Mouse (Mus musculus) intestine, embryonic 15.5 days (tissue): Measurements from ENCODE around the gene Dpysl4. TPM values are rescaled to one million over a fixed set of nuclear protein-coding genes. Genes with fewer than 3 reads are reported as not detected.
A peak's percentile ranks its signal among the peaks of the same experiment; 100 is the strongest.

Experiments
- ATAC-seq: fragments of 200-750 bp; cut with Nextera tagmentation; 2 replicates; pipeline ENCODE4 v1.8.0; 2017; ENCODE audit warnings: moderate TSS enrichment, moderate library complexity
- H3K27ac ChIP-seq: fragments of 300-500 bp; sonication (generic); 2 replicates; pipeline ENCODE4 v1.5.1; 2015; ENCODE audit warnings: mild to moderate bottlenecking, inconsistent platforms
- H3K27me3 ChIP-seq: fragments of 300-500 bp; sonication (generic); replicated peaks from 2 replicates; pipeline ENCODE4 v1.6.1; 2015; ENCODE audit warnings: inconsistent platforms
- H3K36me3 ChIP-seq: fragments of 300-500 bp; sonication (generic); 2 replicates; pipeline ENCODE4 v1.6.1; 2015; ENCODE audit warnings: inconsistent platforms
- H3K4me1 ChIP-seq: fragments of 300-500 bp; sonication (generic); replicated peaks from 2 replicates; pipeline ENCODE4 v1.6.1; 2015; ENCODE audit warnings: inconsistent platforms
- H3K4me2 ChIP-seq: fragments of 300-500 bp; sonication (generic); replicated peaks from 2 replicates; pipeline ENCODE4 v1.6.1; 2015; ENCODE audit warnings: mild to moderate bottlenecking, inconsistent platforms
- H3K4me3 ChIP-seq: fragments of 300-500 bp; sonication (generic); replicated peaks from 2 replicates; pipeline ENCODE4 v1.5.1; 2015; ENCODE audit warnings: inconsistent platforms
- H3K9ac ChIP-seq: fragments of 300-500 bp; sonication (generic); 2 replicates; pipeline ENCODE4 v1.6.1; 2015; ENCODE audit warnings: inconsistent platforms
- H3K9me3 ChIP-seq: fragments of 300-500 bp; sonication (generic); 2 replicates; pipeline ENCODE4 v1.6.1; 2016; ENCODE audit warnings: inconsistent platforms
- WGBS: fragments of 180-500 bp; shearing (Covaris S2); methylation state at CpG from one replicate; pipeline ENCODE4 v1.1.7; 2015; 5-methylcytosine and 5-hydroxymethylcytosine counted together
- polyA plus RNA-seq: library from polyadenylated mRNA; unstranded; fragments of >200 nt; fragmentation: Nextera tagmentation; extraction: Ambion mirVana; gene quantifications from 2 replicates; pipeline ENCODE4 v1.2.1, GENCODE M21; 2015

The Dpysl4 gene
- polyA plus RNA-seq, 1 experiment from 2014 or later: 15.6 TPM

DNA sequence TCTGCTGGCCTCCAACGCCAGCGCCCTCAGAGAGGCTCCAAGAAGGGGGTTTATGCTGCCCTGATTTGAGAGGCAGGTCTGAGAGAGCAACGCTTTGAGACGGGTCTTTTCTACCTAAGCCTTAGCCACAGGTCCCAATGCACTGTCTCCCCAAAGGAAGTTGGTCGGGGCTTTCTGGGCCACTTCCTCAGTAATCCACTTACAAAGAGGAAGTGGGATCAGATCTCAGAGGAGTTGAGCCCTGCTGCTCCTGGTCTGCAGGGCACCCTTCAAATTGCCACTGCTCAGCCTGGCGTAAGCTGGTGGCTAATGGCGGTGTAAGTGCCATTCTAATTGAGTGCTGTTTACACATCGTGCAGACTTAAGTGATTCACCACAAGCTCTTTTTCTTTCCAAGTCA, 45.7 kb downstream of the Dpysl4 start:
- ATAC-seq: no peak
- Histone ChIP-seq H3K27ac (no peak overlapping the region), H3K9ac (no peak overlapping the region), H3K4me3 (no peak overlapping the region), H3K4me2 (no peak overlapping the region), H3K4me1 (peaks cover 14% of the 10 kb centered on the region; the same call in 1 of the 2 replicates), H3K27me3 (no peaks in the 10 kb centered on the region), H3K9me3 (no peaks in the 10 kb centered on the region), H3K36me3 (no peaks in the 10 kb centered on the region)
- 67% methylated on average over 8 of the region's 8 CpGs for WGBS

DNA sequence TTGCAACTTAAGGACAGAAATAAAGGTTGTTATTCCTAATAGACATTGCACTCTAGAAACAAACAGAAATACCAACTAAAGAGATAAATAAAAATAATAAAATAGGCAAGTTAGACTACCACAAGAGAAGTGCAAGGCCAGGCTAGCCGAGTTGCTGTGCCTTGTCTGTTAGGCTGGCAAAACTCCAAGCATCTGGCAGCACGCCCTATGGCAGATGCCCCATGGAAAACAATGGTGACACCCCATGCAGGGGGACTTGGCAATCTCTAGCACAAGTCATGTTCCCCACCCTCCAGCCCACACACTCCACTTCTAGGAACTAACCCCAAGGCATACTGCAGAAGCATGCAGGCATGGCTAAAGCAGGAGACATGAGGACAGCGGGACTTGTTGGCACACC, 47.6 kb downstream of the Dpysl4 start:
- 77% methylated on average over 3 of the region's 3 CpGs for whole genome bisulfite sequencing
- H3K27me3 ChIP-seq: no peaks in the 10 kb centered on the region
- no peak overlapping the region for H3K27ac ChIP-seq
- no peaks in the 10 kb centered on the region for H3K36me3 ChIP-seq
- H3K9me3 ChIP-seq: no peaks in the 10 kb centered on the region
- H3K4me1 ChIP-seq: peaks cover 14% of the 10 kb centered on the region; the same call in 1 of the 2 replicates
- ATAC-seq: no peak
- no peak overlapping the region for H3K4me2 ChIP-seq
- H3K4me3 ChIP-seq: no peak overlapping the region
- H3K9ac ChIP-seq: no peak overlapping the region

DNA sequence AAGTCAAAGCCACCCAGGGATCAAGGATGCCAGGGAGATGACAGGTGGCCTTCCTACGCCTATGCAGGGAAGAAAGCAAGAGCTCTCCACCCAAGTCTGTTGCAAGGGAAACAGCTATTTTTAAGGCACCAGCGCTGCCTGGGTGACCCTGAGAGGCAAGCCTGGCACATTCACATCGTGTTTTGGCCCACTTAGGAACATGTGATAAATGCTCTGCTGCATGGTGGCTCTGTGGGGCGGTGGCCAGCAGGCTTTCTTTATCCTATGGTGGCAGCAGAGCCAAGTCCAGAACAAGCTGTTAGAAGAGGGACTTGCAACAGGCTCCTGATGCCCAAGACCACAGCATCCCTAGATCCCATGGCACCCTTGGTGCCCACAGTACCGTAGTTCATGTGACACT, 49.4 kb downstream of the Dpysl4 start:
- Histone ChIP-seq H3K9ac (no peak overlapping the region), H3K4me1 (peaks cover 13% of the 10 kb centered on the region; the same call in 1 of the 2 replicates), H3K4me2 (no peak overlapping the region), H3K36me3 (no peaks in the 10 kb centered on the region), H3K4me3 (no peak overlapping the region), H3K9me3 (no peaks in the 10 kb centered on the region), H3K27ac (no peak overlapping the region), H3K27me3 (no peaks in the 10 kb centered on the region)
- no peak for ATAC-seq
- 77% methylated on average over 5 of the region's 5 CpGs for WGBS

DNA sequence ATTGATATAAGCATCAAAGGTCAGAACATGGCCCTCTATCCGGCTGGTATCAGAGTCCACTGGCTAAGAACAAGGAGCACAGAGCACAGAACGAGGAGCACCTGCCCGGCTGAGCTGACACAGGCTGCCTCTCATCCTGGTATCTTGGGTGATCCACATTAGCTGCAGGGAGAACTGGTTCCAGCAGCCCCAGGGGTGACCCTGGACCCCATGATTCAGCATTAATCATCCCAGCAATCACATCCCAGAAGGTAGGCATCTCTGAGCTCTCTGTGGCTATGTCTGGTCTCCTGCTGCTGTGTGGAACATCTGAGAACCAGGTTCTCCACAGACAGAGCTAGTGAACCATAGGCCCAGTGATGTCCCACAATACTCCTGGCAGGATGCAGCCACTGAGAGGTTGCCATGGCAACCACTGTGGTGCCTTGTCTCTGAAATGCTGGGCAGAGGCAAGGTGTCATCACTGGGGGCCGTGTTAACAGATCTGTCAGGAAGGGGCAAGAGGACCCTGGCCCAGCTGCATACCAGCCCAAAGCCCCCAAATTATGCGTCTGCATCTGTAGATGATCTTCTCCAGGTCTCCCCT, 51.2 kb downstream of the Dpysl4 start:
- Histone ChIP-seq H3K4me2 (no peak overlapping the region), H3K9me3 (no peaks in the 10 kb centered on the region), H3K4me1 (0 out of 2 replicates have a peak, but pooled peaks cover 4% of the 10 kb centered on the region), H3K36me3 (no peaks in the 10 kb centered on the region), H3K9ac (no peak overlapping the region), H3K27me3 (no peaks in the 10 kb centered on the region), H3K27ac (no peak overlapping the region), H3K4me3 (no peak overlapping the region)
- 66% methylated on average over 5 of the region's 5 CpGs for WGBS
- no peak for ATAC-seq

DNA sequence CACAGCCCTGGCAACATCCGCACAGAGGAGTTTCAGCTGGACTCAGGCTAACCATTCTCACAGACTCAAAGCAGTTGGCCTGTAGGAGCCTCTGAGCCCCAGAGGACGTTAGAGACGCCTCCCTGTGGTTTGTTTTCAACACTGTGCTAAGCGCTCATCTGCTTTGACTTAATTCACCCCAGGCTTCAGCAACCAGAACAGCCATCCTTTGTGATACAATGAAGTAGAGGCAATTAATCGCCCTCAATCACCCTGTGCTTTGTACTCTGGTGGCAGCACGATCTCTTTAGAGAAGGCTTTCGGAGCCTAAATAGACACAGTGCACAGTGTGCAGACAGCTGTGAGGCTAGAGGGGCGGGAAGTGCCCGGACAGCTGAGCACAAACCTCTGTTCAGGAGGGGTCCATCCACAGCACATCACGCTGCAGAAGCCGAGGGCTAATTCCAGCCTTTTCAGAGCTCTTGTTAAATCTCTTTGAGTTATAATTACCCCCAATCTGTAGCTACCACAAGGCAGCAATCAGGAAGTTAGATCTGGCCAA, 54.2 kb downstream of the Dpysl4 start:
- H3K4me2 ChIP-seq: no peak overlapping the region
- no peaks in the 10 kb centered on the region for H3K27me3 ChIP-seq
- H3K4me1 ChIP-seq: 0 out of 2 replicates have a peak, but pooled peaks cover 4% of the 10 kb centered on the region
- 29% methylated on average over 11 of the region's 11 CpGs for WGBS
- no peaks in the 10 kb centered on the region for H3K36me3 ChIP-seq
- no peak overlapping the region for H3K27ac ChIP-seq
- H3K4me3 ChIP-seq: no peak overlapping the region
- H3K9ac ChIP-seq: no peak overlapping the region
- no peaks in the 10 kb centered on the region for H3K9me3 ChIP-seq
- ATAC-seq: no peak

DNA sequence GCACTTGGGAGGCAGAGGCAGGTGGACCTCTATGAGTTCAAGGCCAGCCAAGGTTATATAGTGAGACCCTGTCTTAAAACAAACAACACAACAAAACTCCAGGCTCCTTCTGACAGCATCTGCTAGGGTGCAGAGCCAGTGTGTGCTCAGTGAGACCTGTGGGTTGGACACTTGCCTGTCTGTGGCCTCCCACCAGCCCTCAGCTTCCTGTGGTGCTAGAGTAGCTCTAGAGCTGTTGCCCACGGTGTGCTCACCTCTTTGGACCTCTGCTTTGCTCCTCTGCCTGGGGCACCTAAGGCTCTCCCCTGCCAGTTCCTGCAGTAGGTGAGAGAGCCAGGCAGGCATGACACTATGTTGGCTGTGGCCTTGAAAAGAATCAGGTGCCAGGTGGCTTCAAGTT, 58.0 kb downstream of the Dpysl4 start:
- H3K27ac ChIP-seq: no peak overlapping the region
- H3K36me3 ChIP-seq: no peaks in the 10 kb centered on the region
- no peaks in the 10 kb centered on the region for H3K9me3 ChIP-seq
- ATAC-seq: no peak
- peaks cover 9% of the 10 kb centered on the region; the same call in 1 of the 2 replicates for H3K4me1 ChIP-seq
- H3K9ac ChIP-seq: no peak overlapping the region
- no peak overlapping the region for H3K4me2 ChIP-seq
- no peaks in the 10 kb centered on the region for H3K27me3 ChIP-seq
- 66% methylated on average over 1 of the region's 1 CpGs for WGBS
- H3K4me3 ChIP-seq: no peak overlapping the region

DNA sequence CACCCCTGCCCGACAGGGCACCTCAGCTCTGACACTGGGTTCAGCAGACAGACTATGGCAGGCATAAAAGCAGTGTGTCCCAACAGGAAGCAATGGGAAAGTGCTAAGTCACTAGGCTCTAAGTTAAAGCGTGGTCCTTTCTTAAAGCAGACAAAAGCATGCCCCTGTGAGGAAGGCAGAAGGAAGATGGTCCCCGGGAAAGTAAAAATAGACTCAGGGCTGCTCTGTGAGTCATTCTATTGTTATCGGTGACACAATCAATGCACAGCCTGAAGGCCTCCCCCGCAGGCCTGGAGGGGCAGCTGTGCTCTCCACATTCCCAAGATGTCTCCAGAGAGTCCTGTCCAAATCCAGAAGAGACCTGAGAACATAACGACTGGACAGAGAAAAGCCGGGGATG, 60.1 kb downstream of the Dpysl4 start:
- no peak overlapping the region for H3K9ac ChIP-seq
- H3K27ac ChIP-seq: no peak overlapping the region
- 63% methylated on average over 7 of the region's 7 CpGs for WGBS
- no peak for ATAC-seq
- H3K9me3 ChIP-seq: no peaks in the 10 kb centered on the region
- H3K4me3 ChIP-seq: no peak overlapping the region
- no peak overlapping the region for H3K4me2 ChIP-seq
- no peaks in the 10 kb centered on the region for H3K36me3 ChIP-seq
- H3K4me1 ChIP-seq: peaks cover 11% of the 10 kb centered on the region
- no peaks in the 10 kb centered on the region for H3K27me3 ChIP-seq

DNA sequence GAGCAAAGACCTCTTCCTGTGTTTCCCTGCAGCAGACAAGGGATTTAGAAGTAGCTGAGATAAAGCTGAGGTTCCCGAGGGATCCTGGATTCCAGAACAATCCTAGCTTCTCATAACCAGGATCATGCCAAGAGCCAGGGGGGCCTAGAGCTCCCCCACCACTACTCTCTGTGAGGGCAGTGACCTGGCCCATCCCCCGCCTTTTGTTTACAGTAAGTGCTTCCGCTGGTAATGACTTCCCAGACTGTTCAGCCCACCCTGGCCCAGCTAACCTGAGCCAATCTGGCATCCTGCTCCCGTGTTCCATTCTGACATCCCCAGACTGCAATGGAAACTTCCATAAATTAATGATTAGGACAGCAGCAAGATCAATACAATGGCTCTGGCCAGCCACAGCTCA, 61.6 kb downstream of the Dpysl4 start:
- WGBS: 25% methylated on average over 4 of the region's 4 CpGs
- Histone ChIP-seq H3K4me1 (peaks cover 17% of the 10 kb centered on the region), H3K27me3 (no peaks in the 10 kb centered on the region), H3K9ac (no peak overlapping the region), H3K4me2 (no peak overlapping the region), H3K36me3 (no peaks in the 10 kb centered on the region), H3K27ac (no peak overlapping the region), H3K4me3 (no peak overlapping the region), H3K9me3 (no peaks in the 10 kb centered on the region)
- no peak for ATAC-seq

DNA sequence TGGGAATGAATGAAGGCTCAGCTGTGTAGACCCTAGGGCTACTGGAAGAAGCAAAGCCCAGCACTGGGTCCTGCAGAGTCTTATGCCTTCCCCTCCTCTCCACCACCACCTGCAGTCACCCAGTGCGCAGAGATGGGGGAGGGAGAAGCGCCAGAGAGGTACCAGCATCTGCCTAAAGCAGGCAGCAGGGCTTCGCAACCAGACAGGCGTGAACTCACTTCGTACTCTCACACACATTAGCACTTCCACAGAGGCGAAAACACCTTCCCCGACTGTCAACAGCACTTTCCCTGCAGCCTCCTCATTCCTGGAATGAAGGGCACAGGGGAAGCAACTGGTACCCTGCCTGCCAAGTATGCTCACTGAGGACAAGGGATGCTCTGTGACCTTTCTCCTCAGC, 63.6 kb downstream of the Dpysl4 start:
- 40% methylated on average over 7 of the region's 7 CpGs for WGBS
- no peak for ATAC-seq

DNA sequence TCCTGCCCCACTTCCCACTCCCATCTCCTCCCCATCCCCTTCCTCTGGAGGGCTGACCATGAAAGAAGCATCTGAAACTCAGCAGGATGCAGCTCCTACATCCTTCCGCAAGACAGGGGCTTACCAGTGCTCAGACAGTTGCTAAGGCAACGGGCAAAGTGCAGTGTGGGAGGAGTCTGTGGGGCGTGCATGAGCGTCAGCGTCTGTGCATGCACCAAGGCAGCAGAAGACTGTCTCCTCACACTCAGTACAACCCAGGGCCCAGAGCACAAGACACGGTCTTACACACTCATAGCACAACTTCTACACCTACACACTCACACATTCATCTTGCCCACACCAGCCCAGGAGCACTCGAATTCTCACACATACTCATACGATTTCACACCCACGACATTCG, 65.3 kb downstream of the Dpysl4 start:
- no peaks in the 10 kb centered on the region for H3K36me3 ChIP-seq
- ATAC-seq: peak; percentile 94
- H3K4me1 ChIP-seq: peaks cover 19% of the 10 kb centered on the region
- H3K4me2 ChIP-seq: no peak overlapping the region
- H3K4me3 ChIP-seq: no peak overlapping the region
- whole genome bisulfite sequencing: 25% methylated on average over 10 of the region's 10 CpGs
- no peak overlapping the region for H3K9ac ChIP-seq
- no peaks in the 10 kb centered on the region for H3K27me3 ChIP-seq
- H3K27ac ChIP-seq: no peak overlapping the region
- H3K9me3 ChIP-seq: no peaks in the 10 kb centered on the region

More for the DNA sequence above, 63.6 kb downstream of the Dpysl4 start:
- no peak overlapping the region for H3K4me3 ChIP-seq
- peaks cover 19% of the 10 kb centered on the region for H3K4me1 ChIP-seq
- H3K9ac ChIP-seq: no peak overlapping the region
- H3K27me3 ChIP-seq: no peaks in the 10 kb centered on the region
- H3K27ac ChIP-seq: no peak overlapping the region
- H3K4me2 ChIP-seq: no peak overlapping the region
- no peaks in the 10 kb centered on the region for H3K9me3 ChIP-seq
- no peaks in the 10 kb centered on the region for H3K36me3 ChIP-seq

Other genes starting within 250 kb of the Dpysl4 start
- gene Ppp2r2d, start 239.9 kb upstream of the Dpysl4 start, polyA plus RNA-seq: 28.7 and 32.0 TPM in 2 replicates
- gene Mapk1ip1, start 239.7 kb upstream of the Dpysl4 start, polyA plus RNA-seq: 10.7 and 12.9 TPM in 2 replicates
- 171 and 203 TPM in 2 replicates for gene Bnip3, start 176.5 kb upstream of the Dpysl4 start, polyA plus RNA-seq
- 0.23 and 0.39 TPM in 2 replicates for gene Jakmip3, start 145.3 kb upstream of the Dpysl4 start, polyA plus RNA-seq
- gene Lrrc27, start 127.0 kb downstream of the Dpysl4 start, polyA plus RNA-seq: 4.4 TPM in 2 replicates
- gene Stk32c, start 127.3 kb downstream of the Dpysl4 start, polyA plus RNA-seq: 0.10 and 0.29 TPM in 2 replicates
- gene Pwwp2b, start 162.5 kb downstream of the Dpysl4 start, polyA plus RNA-seq: 20.3 and 21.4 TPM in 2 replicates